Mouse (Mus musculus): ENCODE measurements at regions not wholly inside any gene's neighbourhood (a gene's known extent, or its start where the extent isn't known, plus 50 kb on each side); places are given as distances from the start of the nearest gene placed in this dataset.

DNA sequence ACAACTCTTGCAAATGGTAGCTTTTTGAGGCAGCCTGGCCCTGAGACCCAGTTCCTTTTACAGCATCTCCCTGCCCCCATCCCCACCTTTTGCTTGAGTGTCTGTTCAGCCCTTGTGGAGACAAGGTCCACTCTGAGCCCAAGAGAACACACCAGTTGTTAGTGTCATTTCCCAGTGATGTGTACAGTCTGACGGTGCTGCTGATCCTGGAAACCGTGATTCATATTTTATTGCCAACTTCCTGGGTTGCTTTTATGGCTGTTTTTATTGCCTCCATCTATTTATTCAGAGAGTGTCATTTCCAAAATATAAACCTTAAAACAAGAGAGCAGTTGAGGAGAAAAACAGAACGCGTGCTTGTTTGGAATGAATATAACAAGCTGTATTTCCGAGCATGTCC is 309.6 kb upstream of the Isl1 start:
- DNase-seq (ENCODE audit: low spot score): no peak

DNA sequence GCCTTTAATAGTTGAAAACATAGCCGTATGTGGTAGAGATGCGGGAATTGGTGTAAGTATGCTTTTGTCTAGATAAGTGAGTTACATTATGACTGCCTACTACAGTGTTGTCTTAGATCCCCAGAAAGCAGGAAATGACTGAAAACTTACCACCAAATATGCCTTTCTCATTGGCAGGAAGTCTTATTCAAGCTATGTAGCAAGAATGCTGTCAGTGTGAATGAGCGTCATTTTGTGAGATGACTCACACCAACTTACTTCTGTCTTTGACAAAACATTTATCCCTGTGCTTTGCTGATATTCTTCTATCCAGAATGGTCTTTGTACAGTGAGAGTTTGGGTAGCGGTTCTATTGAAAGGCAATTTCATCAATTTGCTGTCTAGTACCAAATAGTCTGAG is 286.9 kb upstream of the Isl1 start:
- no peak for DNase-seq (ENCODE audit: low spot score)

DNA sequence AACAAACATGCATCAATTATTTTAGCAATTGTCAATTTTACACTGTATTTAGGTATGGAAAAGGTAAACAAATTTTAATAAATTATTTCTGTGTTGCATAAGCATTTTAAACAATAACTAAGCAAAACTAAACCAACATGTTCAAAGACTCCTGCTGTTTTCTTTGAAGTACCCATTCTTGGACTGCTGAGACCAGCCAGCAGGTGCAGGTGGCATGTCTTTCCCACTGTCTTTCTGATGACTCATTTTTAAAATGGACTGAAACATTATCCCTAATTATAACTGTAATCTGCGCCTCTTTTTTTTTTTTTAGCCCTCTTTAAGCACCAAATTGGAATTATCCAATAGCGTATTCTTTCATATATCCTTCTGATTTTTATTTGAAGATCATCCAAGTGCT is 286.0 kb upstream of the Isl1 start:
- no peak for DNase-seq (ENCODE audit: low spot score)

DNA sequence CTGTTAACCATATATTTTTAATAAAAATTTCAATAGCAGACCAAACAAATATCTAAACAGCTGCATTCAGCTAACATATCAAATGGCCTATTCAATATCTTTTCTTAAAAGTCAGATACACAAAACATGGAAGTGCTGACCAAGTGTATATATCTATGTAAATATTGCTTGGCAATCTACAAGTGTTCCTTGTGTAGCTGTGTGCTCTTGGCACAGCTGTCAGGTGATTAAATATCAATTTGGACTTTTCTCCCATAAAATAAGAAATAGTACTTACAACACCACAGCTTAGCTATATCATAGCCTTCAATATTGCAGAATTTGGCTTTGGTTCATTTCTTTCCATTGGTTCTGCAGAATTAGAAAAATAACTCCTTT is 266.5 kb upstream of the Isl1 start:
- DNase-seq (ENCODE audit: low spot score): no peak

DNA sequence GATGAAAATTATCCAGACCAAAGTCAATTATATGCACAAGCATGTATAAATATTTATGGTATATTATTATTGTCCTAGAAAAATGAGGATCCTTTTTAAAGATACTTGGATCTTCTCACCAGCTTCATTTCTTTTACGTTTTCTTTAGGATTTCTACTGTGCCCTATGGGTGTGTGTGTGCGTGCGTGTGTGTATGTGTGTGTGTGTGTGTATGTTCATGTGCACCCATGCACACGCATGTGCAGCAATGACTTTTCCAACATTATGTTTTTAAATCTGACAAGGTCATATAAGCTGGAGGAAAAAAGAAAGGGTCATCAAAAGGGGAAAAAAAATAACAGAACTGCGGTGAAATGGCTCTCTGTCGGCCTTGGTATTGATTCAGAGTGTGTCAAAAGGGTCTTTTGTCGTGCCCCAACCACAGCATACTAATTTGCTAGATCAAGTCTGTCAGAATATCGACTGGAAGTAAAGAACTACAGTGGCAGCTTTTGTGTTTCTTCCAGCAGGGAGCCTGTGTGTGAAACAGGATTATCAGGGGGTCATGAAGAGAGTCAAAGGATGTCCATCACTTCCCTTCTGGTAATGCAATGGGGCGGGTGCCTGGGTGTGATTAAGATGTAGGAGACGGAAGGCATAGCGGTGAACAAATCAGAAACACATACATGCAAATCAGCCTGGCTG is 265.9 kb upstream of the Isl1 start:
- no peak for DNase-seq (ENCODE audit: low spot score)

DNA sequence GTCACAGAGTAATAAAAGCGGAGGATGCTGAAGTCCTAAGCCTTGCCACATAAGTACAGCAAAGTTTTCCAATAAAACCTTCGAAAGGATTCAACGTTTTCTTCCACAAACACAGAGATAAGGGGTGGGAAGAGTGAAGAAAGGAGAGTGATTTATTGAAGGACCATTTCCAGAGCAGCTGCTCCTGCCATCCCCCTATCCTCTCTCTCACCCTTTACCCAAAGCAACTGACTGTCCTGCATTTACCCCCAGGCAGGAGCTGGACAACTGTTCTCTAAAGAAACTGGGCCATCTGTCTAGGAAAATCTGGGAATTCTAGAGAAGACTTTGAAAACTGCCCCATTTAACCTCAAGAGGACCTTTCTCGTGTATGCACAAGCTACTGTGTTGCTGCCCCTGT is 245.6 kb upstream of the Isl1 start:
- no peak for DNase-seq (ENCODE audit: low spot score)

DNA sequence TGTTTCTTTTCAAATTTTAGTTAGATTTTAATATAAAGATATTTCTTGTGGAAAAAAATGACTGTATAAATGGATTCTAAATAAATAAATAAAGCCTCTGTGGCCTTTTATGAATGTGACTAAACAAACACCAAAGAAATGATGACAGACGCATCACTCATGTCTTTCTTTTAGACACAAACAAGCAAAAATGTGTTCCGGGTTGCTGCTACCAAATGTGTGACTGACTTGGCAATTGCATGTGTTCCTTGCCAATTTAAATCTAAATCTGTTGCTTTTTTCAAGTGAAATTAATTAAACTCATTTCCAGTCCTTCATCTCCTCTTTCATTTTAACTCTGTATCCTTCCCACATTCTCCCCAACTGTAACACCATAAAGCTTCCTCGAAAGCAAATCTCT is 225.7 kb upstream of the Isl1 start:
- no peak for DNase-seq (ENCODE audit: low spot score)

DNA sequence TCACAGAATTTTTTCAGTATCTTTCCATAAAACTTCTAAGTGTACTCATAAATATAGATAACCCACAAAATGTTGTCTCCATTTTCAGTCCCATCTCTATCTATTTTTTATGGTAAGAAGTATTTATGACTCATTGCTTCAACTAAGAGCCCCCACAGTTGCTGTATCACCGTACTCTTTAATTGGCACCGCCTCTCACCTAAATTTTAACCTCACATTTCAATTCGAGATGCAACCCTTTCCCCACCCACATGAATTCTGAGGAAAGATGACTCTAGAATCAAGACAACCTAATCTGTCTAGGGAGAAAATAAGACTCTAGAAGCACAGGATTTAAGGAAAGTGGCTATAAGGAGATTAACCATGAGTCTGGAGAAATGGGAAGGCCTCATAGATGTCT is 223.7 kb upstream of the Isl1 start:
- DNase-seq (ENCODE audit: low spot score): no peak

DNA sequence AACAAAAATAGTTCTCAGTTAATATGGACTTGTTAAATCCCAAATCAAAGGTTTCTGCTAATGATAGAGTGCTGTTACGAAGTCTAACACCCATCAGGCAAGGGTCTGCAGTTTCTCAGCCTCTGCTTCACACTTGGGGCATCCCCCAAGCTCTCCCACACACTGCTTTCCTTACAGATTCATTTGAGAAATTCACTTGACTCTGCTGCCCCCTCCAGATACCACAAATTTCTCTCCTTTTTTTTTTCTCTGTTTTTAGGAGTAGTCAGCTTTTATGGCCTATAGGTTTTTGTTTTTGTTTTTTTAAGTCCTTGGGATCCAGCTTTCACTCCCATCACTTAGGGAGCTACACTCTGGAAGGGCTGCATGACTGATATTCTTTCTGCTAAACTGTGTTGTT is 218.8 kb upstream of the Isl1 start:
- no peak for DNase-seq (ENCODE audit: low spot score)

DNA sequence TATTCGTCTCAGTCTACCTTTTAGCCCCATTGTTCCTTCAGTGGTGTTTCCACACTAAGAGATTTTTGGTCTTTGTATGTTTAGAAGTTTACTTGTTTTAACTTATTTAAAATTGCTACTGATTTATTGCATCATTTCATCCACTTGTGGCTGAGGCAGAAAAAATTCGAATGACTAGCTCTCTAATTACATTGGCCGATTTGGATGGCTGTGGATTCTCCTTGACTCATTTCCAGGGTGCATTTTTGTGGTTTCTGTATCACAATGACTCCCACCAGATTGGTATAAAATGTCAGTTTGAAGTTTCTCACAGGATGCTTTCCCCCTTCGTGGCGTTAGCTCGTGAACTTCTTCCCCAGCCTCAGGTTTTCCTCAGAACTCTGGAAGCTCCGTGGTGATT is 217.5 kb upstream of the Isl1 start:
- DNase-seq (ENCODE audit: low spot score): no peak

DNA sequence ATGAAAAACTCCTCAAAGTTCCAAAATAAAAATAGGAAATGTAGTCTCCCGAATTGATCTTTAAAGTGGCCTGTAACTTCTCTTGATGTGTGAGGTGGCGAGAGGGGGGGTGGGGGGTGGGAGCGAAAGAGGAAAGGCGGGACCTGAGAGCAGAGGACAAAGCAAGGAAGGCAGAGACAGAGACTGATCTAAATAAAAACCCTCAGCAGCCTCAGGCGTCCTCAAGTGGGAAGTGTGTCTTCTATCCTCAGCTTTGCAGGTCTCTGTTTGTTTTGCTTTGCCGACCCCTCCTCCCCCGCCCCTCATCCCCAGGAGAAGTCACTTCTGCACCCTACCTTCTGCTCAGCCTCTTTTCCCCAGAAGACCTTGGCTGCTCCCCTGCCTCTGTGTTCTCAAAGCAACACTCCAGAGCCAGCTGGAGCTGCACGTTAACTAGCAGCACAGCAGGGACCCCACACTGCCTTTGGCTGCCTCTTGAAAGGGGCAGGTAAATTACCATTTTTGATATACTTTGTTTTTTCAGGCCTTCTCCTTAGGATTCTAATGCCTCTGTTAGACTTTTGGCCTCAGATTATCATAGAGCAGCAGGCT is 214.3 kb upstream of the Isl1 start:
- DNase-seq (ENCODE audit: low spot score): no peak

DNA sequence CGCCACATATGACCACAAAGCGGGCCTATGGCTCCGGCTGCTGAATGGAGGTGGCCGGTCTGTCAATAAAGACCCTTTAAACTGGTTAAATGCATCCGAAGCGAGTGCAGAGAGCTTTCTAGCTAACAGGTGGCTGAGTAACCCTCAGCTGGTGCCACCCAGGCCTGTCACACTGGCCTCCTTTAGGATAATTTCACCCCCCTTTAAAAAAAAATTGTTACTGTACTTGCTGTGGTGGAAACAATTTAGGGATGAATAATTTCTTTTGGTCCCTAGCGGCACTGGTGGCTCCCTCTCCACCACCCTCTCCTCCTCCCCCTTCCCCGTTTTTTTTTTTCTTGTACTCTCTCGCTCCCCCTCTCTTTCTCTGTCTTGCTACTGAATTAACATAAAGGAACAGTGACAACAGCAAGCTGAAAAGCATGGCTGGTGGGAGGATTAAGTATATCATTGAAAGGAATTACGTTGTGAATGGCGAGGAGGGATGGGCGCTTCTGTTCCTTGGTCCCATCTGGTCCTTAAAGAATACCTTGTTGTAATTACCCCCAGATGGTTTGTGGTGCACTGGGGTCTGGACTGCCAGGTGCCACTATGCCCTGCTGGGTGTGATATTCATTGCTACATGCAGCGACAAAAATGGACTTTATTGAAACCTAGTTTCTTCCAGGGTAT is 205.3 kb upstream of the Isl1 start:
- DNase-seq (ENCODE audit: low spot score): no peak

DNA sequence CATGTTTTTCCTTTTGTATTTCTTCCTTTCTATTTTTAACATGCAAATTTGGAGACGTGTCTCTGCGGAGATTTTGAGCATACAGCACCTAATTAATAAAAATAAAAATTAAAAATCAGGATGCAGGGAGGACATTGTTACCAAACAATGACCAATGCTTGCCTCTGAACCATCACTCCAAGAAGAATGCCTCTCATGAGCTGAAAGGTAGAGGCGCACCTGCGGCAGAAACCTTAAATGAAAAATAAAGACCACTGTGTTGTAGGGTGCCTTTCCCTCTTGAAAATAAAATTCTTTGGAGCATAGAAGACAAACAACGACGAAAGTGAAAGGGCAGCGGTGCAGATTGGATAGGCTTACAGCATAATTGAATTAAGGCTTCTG is 204.8 kb upstream of the Isl1 start:
- no peak for DNase-seq (ENCODE audit: low spot score)

DNA sequence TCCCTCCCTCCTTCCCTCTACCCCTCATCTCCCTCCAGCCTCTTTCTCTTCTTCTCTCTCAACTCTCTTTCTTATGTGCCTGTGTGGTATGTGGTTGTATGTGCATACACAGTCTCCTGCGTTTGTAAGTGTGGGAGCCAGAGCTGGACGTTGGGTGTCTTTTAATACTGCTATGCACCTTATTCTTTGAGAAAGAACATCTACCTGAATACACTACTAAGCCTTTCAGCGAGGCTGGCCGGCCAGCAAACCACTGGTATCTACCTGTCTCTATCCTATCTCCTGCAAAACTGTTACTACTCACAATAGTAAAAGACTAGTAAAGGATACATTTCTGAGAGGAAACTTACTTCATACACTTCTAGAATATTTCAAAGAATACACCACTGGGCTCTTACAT is 202.9 kb upstream of the Isl1 start:
- DNase-seq (ENCODE audit: low spot score): no peak

DNA sequence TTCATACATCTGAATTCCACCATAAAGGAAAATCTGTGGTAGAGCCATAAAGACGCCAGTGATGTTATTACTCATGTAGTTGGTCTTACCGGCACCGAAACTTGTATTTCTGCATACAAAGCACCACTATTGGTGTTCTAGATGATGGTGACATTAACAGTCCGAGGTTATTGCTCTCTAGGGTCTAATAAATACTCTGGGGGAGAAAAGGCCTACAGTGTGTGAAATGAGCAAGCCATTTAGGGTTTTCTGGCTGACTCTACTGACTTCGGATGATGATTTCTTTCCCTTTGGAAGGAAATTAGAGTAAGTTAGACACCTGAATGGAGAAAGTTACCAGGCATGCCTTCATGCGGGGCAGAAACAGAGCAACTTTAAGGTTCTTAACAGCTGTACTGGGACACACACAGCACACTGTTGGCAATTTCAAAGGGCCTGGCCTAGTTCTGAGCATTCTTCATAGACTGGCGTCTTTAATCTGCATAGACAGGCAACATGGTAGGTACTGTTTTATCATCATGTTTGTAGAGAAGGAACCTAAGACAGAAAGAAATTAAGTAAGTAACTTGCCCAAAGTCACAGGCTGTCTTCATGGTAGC is 198.8 kb upstream of the Isl1 start:
- no peak for DNase-seq (ENCODE audit: low spot score)

DNA sequence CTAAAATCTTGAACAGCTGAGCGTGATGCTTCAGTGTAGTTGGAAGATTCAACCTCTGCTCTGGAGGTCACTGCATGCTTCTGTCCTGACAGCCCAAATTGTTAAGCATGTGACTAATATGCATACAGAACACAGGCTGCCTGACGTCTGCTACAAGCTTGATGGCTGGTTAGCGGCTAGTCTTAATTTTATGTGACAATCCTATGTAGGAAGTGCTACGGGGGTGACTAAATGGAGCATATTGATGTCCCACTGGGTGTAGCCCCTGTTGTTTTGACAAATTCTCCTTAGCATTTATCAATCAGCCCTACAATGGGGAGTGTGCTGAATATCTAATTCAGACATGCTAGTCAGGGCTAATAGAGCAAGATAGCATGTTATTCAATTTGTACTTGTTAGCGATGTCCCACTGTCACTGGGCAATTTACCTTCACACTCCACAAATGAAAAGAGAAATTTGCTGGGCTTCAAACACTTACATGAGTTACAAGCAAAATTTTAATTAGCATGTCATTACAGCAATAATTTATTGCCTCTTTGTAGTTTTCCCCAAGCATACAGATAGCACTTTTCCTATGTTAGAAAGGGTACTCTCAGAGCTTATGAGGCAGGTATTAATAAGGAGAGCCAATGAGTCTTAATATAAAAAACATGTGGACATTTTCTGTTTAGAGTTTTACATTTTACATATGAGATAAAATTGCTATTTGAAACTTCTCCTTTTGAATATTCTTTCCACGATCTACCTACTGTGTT is 188.3 kb upstream of the Isl1 start:
- no peak for DNase-seq (ENCODE audit: low spot score)

DNA sequence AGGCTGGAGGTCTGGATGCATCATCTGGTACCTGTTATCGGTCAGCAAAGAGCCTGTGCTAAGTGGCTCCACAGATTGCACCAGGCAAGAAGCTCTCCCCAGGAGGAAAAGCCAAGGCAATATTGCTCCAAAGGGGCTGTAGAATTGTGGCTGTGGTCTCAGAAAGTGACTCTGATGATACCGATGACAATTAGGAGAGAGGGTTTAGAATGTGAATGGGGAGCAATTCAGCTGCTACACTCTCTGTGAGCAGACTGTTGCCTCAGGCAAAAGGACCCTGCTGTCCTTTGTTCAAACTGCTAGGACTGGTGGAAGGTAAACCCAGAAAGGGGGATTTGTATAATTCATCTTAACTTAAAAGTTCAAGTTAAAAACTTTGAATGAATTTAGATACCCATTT is 186.2 kb upstream of the Isl1 start:
- no peak for DNase-seq (ENCODE audit: low spot score)

DNA sequence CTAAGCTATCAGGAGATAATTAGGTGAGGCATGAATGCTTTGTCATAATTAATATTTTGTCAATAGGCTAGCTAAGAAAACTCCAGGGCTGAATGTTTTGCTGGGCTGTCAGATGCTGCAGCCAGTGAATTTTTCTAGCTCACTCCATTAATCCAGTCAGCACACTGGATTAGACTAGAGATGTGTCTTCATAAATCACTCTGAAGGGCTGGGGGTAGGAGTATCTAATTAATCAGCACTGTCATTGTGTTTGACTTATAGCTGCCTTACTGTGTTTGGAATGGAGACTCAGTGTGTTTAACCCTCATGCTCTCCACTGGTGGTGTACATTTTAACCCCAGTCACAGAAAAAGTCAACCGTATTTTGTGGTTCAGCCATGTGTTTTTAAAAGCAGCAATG is 179.9 kb upstream of the Isl1 start:
- no peak for DNase-seq (ENCODE audit: low spot score)

DNA sequence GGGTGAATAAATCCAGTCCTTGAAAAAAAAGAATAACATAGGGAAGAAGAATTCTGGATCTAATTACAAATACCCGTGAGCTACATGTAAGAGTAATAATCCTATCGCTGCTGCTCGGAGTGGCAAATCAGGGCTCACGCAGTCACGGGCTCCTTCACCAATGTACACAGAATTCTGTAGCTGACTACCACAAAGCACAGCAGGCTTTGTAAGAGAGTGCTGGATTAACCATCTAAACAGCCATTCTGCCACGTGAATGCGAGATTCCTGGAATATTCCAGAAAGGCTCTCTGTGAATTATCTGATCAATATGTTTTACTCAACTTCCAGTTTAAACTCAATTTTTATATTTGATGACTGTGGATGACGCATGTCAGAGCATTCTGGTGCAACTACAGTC is 165.1 kb upstream of the Isl1 start:
- no peak for DNase-seq (ENCODE audit: low spot score)

DNA sequence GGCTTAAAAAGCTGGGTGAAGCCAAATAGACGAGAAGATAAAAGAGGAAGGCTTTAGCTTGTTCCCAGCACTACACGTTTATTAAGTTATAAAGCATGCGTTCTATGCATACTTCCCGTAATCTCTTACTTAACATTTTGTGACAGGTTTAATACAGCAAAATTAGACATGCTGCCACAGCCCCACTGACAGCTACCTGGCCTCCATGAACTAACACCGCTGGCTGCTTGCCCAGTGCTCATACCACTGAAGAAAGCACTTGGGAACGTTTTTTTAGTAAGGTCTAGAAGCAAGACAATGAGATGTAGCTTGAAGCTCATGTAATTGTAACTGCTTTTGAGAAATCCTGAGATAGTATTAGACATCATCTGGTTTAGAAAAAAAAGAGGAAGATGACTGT is 152.3 kb upstream of the Isl1 start:
- no peak for DNase-seq (ENCODE audit: low spot score)

DNA sequence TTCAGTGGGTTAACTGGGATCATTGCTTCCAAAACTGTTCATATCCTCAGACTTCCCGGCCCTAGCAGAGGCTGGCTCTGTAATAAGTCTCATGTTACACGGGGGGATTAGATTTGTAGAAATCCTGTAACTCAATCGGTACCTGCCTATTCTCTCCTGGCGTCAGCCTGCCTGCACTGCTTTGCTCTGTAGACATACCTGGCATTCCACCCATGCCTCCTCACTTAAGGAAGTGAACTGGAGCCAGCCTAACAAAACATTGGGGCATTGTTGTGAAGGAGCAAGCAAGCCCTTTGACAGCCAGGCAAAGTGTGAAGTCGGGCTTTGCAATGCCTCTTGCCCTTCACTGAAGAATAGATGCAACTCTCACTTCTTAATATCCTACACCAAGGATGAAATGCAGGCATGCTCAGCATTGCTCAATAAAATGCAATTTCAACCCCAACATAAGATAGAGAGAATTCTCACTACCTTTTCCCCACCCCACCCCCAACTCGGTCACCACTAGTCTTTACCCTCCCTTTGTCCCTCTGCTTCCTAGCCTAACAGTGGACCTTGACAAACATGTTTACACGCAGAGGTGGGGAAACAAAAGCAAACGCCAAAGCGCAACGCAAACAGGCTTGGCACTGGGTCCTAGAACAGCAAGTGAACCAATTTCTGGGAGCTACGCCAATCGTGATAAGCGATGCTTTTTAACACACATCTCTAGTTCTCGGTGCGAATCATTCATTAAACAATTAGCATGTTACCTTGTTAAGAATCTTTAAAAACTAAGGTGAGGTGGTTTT is 133.9 kb upstream of the Isl1 start:
- peak; percentile 4 for DNase-seq (ENCODE audit: low spot score)

DNA sequence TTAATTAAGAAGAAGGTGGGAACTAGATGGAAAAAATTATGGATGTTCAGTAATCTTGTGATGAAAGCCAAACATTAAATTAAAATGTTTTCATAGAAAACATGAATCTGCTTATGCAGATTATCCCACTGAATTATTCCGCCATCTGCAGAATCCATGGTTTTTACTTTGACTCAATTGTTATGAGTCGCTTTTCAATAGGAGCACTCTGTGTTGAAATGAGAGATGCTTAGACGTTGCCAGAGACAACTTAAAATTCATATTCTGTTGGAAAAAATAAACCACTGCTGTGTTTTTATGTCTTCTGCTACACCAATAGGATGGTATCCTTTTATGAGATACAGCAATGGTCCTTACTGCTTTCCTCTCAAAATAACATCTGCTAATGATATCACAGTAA is 108.3 kb upstream of the Isl1 start:
- DNase-seq (ENCODE audit: low spot score): no peak

Measured in layer of hippocampus, adult 11-12 months (tissue).